Mouse (Mus musculus): Measurements from ENCODE around the gene Spin2g.
"Not testable (repeated sequence)": the region's sequence is repeated elsewhere in the genome, so short reads cannot be mapped to it uniquely, and the experiment has no call there.

Spin2g gene

GRCm38 (mm10) chrX:34238633-34239032, at the start of gene Spin2g:
Gene Spin2g, minus strand, starts transcription at chrX:34238733.
- not testable (repeated sequence) for DNase-seq (ENCODE audit: low spot score in 2 of 2)

All from urinary bladder, adult 18-20 months (tissue).